Mouse (Mus musculus): Measurements from ENCODE around the gene Agtrap. TPM values are rescaled to one million over a fixed set of nuclear protein-coding genes. Genes with fewer than 3 reads are reported as not detected.
A peak's percentile ranks its signal among the peaks of the same experiment; 100 is the strongest.

Agtrap gene
- polyA plus RNA-seq, 1 experiment from 2014 or later, result 10.9 TPM

DNA sequence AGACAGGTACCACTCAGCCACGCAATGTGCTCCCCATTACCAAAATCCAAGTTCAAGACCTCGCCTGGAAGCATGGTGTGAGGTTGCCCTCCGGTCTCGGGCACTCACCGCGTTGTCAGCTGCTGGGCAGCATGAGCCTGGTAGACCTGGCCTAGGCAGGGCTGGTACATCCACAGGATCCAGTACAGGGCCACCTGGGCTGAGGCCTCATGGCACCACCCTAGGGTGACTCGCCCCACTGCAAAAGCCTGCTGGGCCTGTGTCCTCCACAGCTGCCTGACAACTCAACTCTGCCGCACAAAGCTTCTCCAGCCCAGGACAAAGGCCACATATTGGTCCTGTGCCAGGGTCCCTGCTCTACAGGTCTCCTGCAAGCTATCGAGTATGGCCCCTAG, 26.7 kb downstream of the Agtrap start:
- no peak overlapping the region for H3K27ac ChIP-seq (ENCODE audit: low read depth, low read length)
- H3K9ac ChIP-seq (ENCODE audit: low read depth, low read length), result no peak overlapping the region
- ATAC-seq (ENCODE audit: low FRiP score) (no peak), DNase-seq (ENCODE audit: low spot score) (no peak)
- no peaks in the 10 kb centered on the region for H3K4me1 ChIP-seq (replicated peaks; ENCODE audit: control insufficient read depth, insufficient read depth, low read length)
- 90% methylated on average over 9 of the region's 9 CpGs for WGBS
- peaks cover 8% of the 10 kb centered on the region; the same call in 1 of the 2 replicates for H3K36me3 ChIP-seq (ENCODE audit: control insufficient read depth, insufficient read depth, low read length)
- H3K4me2 ChIP-seq (replicated peaks; ENCODE audit: low read depth, low read length), result no peak overlapping the region
- no peaks in the 10 kb centered on the region for H3K27me3 ChIP-seq (ENCODE audit: control insufficient read depth, insufficient read depth, low read length)
- H3K4me3 ChIP-seq (ENCODE audit: low read depth, low read length), result no peak overlapping the region
- H3K9me3 ChIP-seq (ENCODE audit: control insufficient read depth, low read length), result no peaks in the 10 kb centered on the region

DNA sequence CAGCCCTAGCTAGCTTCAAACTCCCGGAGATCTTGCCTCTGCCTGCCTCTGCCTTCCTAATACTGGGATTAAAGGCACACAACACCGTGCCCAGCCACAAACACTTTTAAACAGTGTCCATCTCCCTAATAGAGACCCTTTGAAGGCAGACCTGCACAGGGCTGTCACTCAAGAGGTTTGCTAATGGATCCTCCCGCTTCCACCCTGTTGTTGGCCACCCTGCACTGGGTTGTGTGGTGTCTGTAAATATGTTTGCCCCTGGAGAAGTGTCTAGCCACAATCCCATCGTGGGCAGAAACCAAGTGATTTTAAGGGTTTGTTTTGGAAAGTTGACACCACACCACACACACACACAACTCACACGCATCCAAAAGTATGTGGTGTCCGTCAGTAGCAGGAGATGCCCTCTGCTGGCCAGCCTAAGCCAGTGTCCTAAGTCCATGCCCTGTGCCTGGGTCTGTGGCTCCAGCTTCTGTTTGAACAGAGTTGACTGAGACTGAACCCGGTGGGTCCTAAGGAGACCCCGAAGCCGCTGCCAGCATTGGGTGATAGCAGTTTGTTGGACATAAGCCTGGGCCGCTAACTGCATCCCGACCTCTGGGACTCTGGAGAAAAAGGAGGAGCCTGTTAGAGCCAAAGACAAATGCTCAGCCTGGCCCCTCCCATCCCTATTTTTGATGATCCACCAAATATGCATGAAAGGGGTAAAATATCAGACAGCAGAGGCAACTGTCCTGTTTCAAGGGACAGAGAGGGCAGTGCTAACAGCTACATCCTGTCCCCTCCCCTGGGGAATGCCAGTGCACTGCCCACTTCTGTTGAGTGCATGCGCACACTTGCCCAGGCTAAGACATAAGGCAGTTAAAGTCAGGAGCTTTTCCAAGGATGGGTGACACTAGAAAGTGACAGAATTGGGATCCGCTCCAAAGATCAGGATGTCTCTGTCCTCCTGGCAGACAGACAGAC, 27.4 kb downstream of the Agtrap start:
- Histone ChIP-seq H3K9ac (ENCODE audit: low read depth, low read length) (no peak overlapping the region), H3K27me3 (ENCODE audit: control insufficient read depth, insufficient read depth, low read length) (no peaks in the 10 kb centered on the region), H3K4me2 (replicated peaks; ENCODE audit: low read depth, low read length) (no peak overlapping the region), H3K36me3 (ENCODE audit: control insufficient read depth, insufficient read depth, low read length) (peaks cover 15% of the 10 kb centered on the region), H3K4me1 (replicated peaks; ENCODE audit: control insufficient read depth, insufficient read depth, low read length) (no peaks in the 10 kb centered on the region), H3K9me3 (ENCODE audit: control insufficient read depth, low read length) (no peaks in the 10 kb centered on the region), H3K27ac (ENCODE audit: low read depth, low read length) (no peak overlapping the region), H3K4me3 (ENCODE audit: low read depth, low read length) (no peak overlapping the region)
- 52% methylated on average over 13 of the region's 13 CpGs for WGBS
- DNase-seq (ENCODE audit: low spot score), result peak; percentile 51
- ATAC-seq (ENCODE audit: low FRiP score), result peak; percentile 46; the same call in 1 of the 2 replicates

DNA sequence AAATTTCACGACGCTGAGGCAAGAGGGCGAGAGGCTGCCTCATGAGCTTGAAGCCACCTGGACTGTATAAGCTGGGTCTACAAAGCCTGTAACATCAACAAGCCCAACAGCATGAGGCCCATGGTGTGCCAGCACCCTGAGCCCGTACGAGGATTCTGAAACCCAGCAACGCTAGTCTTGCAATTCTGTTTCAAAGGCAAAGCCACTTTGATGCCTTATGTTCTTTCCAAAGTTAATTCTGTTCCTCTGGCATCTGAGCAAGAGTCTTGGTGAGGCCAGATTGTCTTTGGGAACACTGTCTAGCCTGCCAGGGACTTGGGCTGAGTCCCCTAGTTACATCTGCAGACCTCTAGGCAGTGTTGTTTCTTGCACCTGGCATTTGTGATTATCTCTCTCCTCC, 28.8 kb downstream of the Agtrap start:
- no peaks in the 10 kb centered on the region for H3K9me3 ChIP-seq (ENCODE audit: control insufficient read depth, low read length)
- no peaks in the 10 kb centered on the region for H3K4me1 ChIP-seq (replicated peaks; ENCODE audit: control insufficient read depth, insufficient read depth, low read length)
- H3K36me3 ChIP-seq (ENCODE audit: control insufficient read depth, insufficient read depth, low read length), result peaks cover 17% of the 10 kb centered on the region
- H3K27ac ChIP-seq (ENCODE audit: low read depth, low read length), result no peak overlapping the region
- WGBS, result 92% methylated on average over 6 of the region's 6 CpGs
- H3K9ac ChIP-seq (ENCODE audit: low read depth, low read length), result no peak overlapping the region
- no peaks in the 10 kb centered on the region for H3K27me3 ChIP-seq (ENCODE audit: control insufficient read depth, insufficient read depth, low read length)
- ATAC-seq (ENCODE audit: low FRiP score) (no peak), DNase-seq (ENCODE audit: low spot score) (no peak)
- H3K4me2 ChIP-seq (replicated peaks; ENCODE audit: low read depth, low read length), result no peak overlapping the region
- H3K4me3 ChIP-seq (ENCODE audit: low read depth, low read length), result no peak overlapping the region

DNA sequence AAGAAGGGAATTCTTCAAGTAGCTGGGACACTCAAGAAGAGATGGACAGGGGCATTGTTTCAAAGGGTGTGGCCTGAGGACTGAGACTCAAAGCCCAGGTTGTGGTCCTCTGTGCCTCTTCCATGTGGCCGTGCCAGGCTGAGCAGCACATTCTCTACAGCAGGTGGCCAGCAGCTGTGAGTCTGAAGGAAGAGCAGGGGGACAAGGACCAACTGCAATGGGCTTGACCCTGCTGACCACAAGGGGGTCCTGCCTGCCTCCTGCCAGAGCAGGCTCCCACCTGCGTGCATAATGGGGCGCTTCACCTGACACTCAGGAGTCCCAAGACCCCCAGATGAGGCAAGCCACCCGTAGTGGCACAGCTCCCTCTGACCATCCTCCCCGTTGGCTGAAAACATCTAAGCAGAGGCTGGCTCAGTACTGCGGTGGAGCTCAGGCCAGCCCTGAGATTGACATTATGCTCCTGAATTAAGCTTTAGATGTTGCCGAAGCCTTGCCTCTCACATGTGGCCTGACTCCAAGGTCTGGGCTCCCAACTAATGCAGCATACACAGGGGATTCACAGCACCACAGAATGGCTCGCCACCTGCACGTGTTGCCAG, 29.5 kb downstream of the Agtrap start:
- Histone ChIP-seq H3K36me3 (ENCODE audit: control insufficient read depth, insufficient read depth, low read length) (peaks cover 17% of the 10 kb centered on the region), H3K9ac (ENCODE audit: low read depth, low read length) (no peak overlapping the region), H3K4me2 (replicated peaks; ENCODE audit: low read depth, low read length) (no peak overlapping the region), H3K4me1 (replicated peaks; ENCODE audit: control insufficient read depth, insufficient read depth, low read length) (no peaks in the 10 kb centered on the region), H3K27ac (ENCODE audit: low read depth, low read length) (no peak overlapping the region), H3K9me3 (ENCODE audit: control insufficient read depth, low read length) (no peaks in the 10 kb centered on the region), H3K4me3 (ENCODE audit: low read depth, low read length) (no peak overlapping the region), H3K27me3 (ENCODE audit: control insufficient read depth, insufficient read depth, low read length) (no peaks in the 10 kb centered on the region)
- ATAC-seq (ENCODE audit: low FRiP score) (no peak), DNase-seq (ENCODE audit: low spot score) (no peak)
- WGBS, result 87% methylated on average over 9 of the region's 9 CpGs

DNA sequence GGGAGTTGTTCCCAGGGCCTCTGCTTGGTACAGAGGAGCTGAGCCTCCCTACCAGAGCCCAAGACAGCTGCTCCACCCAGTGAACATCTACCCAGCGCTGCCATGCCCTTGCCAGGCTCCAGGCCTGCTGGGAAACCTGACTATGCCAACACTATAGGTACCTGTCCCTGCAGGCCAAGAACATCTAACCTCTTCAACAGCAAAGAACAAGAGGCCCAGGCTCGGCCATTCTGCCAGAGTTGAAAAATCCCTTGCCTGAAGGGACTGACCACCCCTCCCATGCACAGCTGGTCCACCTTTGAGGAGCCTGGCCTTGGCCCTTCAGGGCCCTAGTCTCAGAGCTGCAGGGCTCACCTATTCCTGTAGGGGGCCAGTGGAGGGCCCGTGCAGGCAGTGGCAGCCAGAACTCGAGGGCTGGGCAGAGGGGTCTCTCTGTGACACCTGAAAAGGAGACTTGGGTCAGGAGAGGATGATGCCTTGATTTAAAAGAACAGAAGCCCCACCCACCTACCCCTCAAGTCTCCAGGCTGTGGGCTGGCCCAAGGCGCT, 30.1 kb downstream of the Agtrap start:
- no peaks in the 10 kb centered on the region for H3K27me3 ChIP-seq (ENCODE audit: control insufficient read depth, insufficient read depth, low read length)
- H3K4me3 ChIP-seq (ENCODE audit: low read depth, low read length), result no peak overlapping the region
- H3K9ac ChIP-seq (ENCODE audit: low read depth, low read length), result no peak overlapping the region
- H3K4me2 ChIP-seq (replicated peaks; ENCODE audit: low read depth, low read length), result no peak overlapping the region
- H3K4me1 ChIP-seq (replicated peaks; ENCODE audit: control insufficient read depth, insufficient read depth, low read length), result no peaks in the 10 kb centered on the region
- DNase-seq (ENCODE audit: low spot score), result no peak
- ATAC-seq (ENCODE audit: low FRiP score), result no peak
- no peak overlapping the region for H3K27ac ChIP-seq (ENCODE audit: low read depth, low read length)
- 71% methylated on average over 5 of the region's 5 CpGs for WGBS
- H3K9me3 ChIP-seq (ENCODE audit: control insufficient read depth, low read length), result no peaks in the 10 kb centered on the region
- H3K36me3 ChIP-seq (ENCODE audit: control insufficient read depth, insufficient read depth, low read length), result peaks cover 17% of the 10 kb centered on the region

DNA sequence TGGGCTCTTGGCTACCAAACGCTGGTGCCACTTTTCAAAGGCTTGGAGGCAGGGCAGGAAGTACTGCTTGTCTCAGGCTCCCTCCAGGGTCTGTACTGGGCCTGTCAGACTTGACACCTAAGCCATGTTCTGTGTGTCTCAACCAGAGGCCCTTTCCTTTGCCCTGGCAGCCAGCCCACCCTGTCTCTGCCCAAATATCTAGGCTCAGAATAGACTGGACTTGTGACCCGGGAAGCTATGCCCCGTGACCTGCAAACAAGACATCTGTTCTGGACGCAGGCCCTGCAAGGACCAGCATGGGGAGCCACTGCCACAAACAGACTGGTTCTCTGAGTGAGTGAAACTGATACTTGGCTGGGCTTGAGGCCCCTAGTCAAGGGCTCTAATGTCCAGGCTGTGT, 31.0 kb downstream of the Agtrap start:
- H3K4me2 ChIP-seq (replicated peaks; ENCODE audit: low read depth, low read length), result no peak overlapping the region
- 80% methylated on average over 4 of the region's 4 CpGs for WGBS
- no peak overlapping the region for H3K9ac ChIP-seq (ENCODE audit: low read depth, low read length)
- peaks cover 24% of the 10 kb centered on the region for H3K36me3 ChIP-seq (ENCODE audit: control insufficient read depth, insufficient read depth, low read length)
- H3K27ac ChIP-seq (ENCODE audit: low read depth, low read length), result no peak overlapping the region
- no peaks in the 10 kb centered on the region for H3K9me3 ChIP-seq (ENCODE audit: control insufficient read depth, low read length)
- H3K27me3 ChIP-seq (ENCODE audit: control insufficient read depth, insufficient read depth, low read length), result no peaks in the 10 kb centered on the region
- ATAC-seq (ENCODE audit: low FRiP score) (no peak), DNase-seq (ENCODE audit: low spot score) (no peak)
- H3K4me1 ChIP-seq (replicated peaks; ENCODE audit: control insufficient read depth, insufficient read depth, low read length), result no peaks in the 10 kb centered on the region
- no peak overlapping the region for H3K4me3 ChIP-seq (ENCODE audit: low read depth, low read length)

DNA sequence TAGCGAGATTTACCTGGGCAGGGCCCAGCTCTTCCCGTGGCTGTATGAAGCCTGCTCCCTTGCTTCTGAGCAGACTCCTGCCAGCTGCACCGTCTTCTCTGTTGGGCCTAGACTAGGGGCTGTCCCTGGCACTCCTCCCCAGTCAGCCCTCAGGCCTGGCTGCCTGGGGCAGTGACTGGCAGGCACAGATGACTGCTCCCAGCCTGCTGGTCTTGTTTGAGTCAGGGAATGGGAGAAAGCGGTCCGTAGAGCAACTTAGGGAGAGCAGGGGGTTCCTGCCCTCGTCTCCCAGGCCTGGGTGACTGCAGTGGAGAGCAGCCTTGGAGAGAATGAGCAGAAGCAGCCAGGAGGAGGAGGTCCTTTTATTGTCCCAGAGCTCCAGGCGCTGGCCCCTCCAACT, 31.6 kb downstream of the Agtrap start:
- no peak overlapping the region for H3K27ac ChIP-seq (ENCODE audit: low read depth, low read length)
- no peak overlapping the region for H3K9ac ChIP-seq (ENCODE audit: low read depth, low read length)
- DNase-seq (ENCODE audit: low spot score), result no peak
- H3K36me3 ChIP-seq (ENCODE audit: control insufficient read depth, insufficient read depth, low read length), result peaks cover 24% of the 10 kb centered on the region
- WGBS, result 85% methylated on average over 7 of the region's 7 CpGs
- H3K9me3 ChIP-seq (ENCODE audit: control insufficient read depth, low read length), result no peaks in the 10 kb centered on the region
- no peak overlapping the region for H3K4me2 ChIP-seq (replicated peaks; ENCODE audit: low read depth, low read length)
- H3K4me3 ChIP-seq (ENCODE audit: low read depth, low read length), result no peak overlapping the region
- no peaks in the 10 kb centered on the region for H3K27me3 ChIP-seq (ENCODE audit: control insufficient read depth, insufficient read depth, low read length)
- no peak for ATAC-seq (ENCODE audit: low FRiP score)
- no peaks in the 10 kb centered on the region for H3K4me1 ChIP-seq (replicated peaks; ENCODE audit: control insufficient read depth, insufficient read depth, low read length)

DNA sequence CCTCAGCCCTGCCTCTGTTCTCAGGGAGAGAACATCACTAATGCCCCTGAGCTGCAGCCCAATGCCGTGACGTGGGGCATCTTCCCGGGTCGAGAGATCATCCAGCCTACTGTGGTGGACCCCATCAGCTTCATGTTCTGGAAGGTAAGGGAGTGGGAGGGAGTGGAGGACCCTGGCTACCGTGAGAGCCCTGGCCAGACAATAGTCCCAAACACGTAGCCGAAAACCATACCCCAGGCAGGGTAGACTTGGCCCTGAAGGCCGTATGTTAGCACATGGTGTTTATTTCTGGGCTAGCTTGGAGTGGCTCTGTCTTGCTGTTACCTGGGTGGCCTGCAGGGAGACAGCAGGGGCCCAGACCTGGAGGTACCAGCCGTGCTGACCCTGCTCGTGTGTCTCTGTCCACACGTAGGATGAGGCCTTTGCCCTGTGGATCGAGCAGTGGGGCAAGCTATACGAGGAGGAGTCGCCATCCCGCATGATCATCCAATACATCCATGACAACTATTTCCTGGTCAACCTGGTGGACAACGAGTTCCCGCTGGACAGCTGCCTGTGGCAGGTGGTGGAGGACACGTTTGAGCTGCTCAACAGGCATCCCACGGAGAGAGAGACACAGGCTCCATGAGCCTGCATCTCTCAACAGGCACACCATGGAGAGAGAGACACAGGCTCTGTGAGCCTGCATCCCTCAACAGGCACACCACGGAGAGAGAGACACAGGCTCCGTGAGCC, 32.7 kb downstream of the Agtrap start:
- Histone ChIP-seq H3K9me3 (ENCODE audit: control insufficient read depth, low read length) (no peaks in the 10 kb centered on the region), H3K27ac (ENCODE audit: low read depth, low read length) (no peak overlapping the region), H3K27me3 (ENCODE audit: control insufficient read depth, insufficient read depth, low read length) (no peaks in the 10 kb centered on the region), H3K9ac (ENCODE audit: low read depth, low read length) (no peak overlapping the region), H3K4me3 (ENCODE audit: low read depth, low read length) (no peak overlapping the region), H3K4me1 (replicated peaks; ENCODE audit: control insufficient read depth, insufficient read depth, low read length) (no peaks in the 10 kb centered on the region), H3K36me3 (ENCODE audit: control insufficient read depth, insufficient read depth, low read length) (peaks cover 24% of the 10 kb centered on the region), H3K4me2 (replicated peaks; ENCODE audit: low read depth, low read length) (no peak overlapping the region)
- DNase-seq (ENCODE audit: low spot score), result no peak
- WGBS, result 95% methylated on average over 21 of the region's 21 CpGs
- no peak for ATAC-seq (ENCODE audit: low FRiP score)

Data from hindbrain, embryonic 11.5 days (tissue).